Mouse (Mus musculus): ENCODE data around the gene Fam168a. TPM values are rescaled to one million over a fixed set of nuclear protein-coding genes. Genes with fewer than 3 reads are reported as not detected.

Gene Fam168a
- total and polyA plus RNA-seq, 2 experiments from 2014 or later = 106 to 163 TPM

GRCm38 (mm10) chr7:100873197-100873596 lies 166.8 kb downstream of the Fam168a start:
- WGBS = 94% methylated on average over 13 of the region's 13 CpGs
- no peak overlapping the region for H3K9ac ChIP-seq (replicated peaks; ENCODE audit: low read length, poor library complexity, severe bottlenecking)
- DNase-seq (ENCODE audit: low spot score) (no peak), ATAC-seq (ENCODE audit: low FRiP score) (no peak)
- no peaks in the 10 kb centered on the region for H3K9me3 ChIP-seq (ENCODE audit: low read length)
- H3K4me1 ChIP-seq (ENCODE audit: insufficient read depth, low read length) = no peaks in the 10 kb centered on the region
- TF ChIP-seq CTCF (IDR thresholded peaks at IDR 0.05) = no peak
- H3K27me3 ChIP-seq (ENCODE audit: insufficient read depth, low read length) = no peaks in the 10 kb centered on the region
- no peak overlapping the region for H3K27ac ChIP-seq (ENCODE audit: low read depth, low read length)
- H3K4me2 ChIP-seq (ENCODE audit: low read depth, low read length, poor library complexity, severe bottlenecking) = no peak overlapping the region
- peaks cover 36% of the 10 kb centered on the region for H3K36me3 ChIP-seq (ENCODE audit: insufficient read depth, low read length)
- H3K4me3 ChIP-seq (ENCODE audit: low read depth, low read length) = no peak overlapping the region

GRCm38 (mm10) chr7:100875822-100876221 lies 169.4 kb downstream of the Fam168a start:
- no peak overlapping the region for H3K4me3 ChIP-seq (ENCODE audit: low read depth, low read length)
- peaks cover 59% of the 10 kb centered on the region for H3K36me3 ChIP-seq (ENCODE audit: insufficient read depth, low read length)
- 45% methylated on average over 1 of the region's 1 CpGs for WGBS
- H3K27ac ChIP-seq (ENCODE audit: low read depth, low read length) = no peak overlapping the region
- no peak overlapping the region for H3K4me2 ChIP-seq (ENCODE audit: low read depth, low read length, poor library complexity, severe bottlenecking)
- TF ChIP-seq CTCF (IDR thresholded peaks at IDR 0.05) = no peak
- H3K27me3 ChIP-seq (ENCODE audit: insufficient read depth, low read length) = no peaks in the 10 kb centered on the region
- ATAC-seq (ENCODE audit: low FRiP score) = no peak
- no peaks in the 10 kb centered on the region for H3K9me3 ChIP-seq (ENCODE audit: low read length)
- H3K9ac ChIP-seq (replicated peaks; ENCODE audit: low read length, poor library complexity, severe bottlenecking) = no peak overlapping the region
- DNase-seq (ENCODE audit: low spot score) = no peak
- H3K4me1 ChIP-seq (ENCODE audit: insufficient read depth, low read length) = no peaks in the 10 kb centered on the region

DNA sequence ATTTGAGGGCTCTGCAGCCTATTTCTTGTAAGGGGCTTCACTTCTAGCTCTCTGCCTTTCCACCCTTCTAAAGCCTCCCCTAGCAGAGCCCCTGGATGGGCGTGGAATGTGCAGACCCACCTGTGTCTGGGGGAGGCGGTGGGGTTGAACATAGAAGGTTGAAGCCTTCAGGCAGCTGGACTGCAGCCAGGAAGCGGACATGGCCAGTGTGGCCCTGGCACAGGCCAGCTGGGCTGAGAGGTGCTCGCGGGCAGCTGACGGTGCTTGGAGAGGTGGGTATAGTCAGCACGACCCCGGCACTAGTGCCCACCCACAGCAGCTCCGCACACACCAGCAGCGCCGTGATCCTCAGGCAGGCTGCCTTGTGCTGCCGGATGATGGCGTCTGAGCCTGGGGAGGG lies 169.9 kb downstream of the Fam168a start:
- DNase-seq (ENCODE audit: low spot score) = no peak
- no peak overlapping the region for H3K4me2 ChIP-seq (ENCODE audit: low read depth, low read length, poor library complexity, severe bottlenecking)
- no peaks in the 10 kb centered on the region for H3K27me3 ChIP-seq (ENCODE audit: insufficient read depth, low read length)
- H3K36me3 ChIP-seq (ENCODE audit: insufficient read depth, low read length) = peaks cover 63% of the 10 kb centered on the region
- WGBS = 88% methylated on average over 13 of the region's 13 CpGs
- no peaks in the 10 kb centered on the region for H3K9me3 ChIP-seq (ENCODE audit: low read length)
- no peak overlapping the region for H3K4me3 ChIP-seq (ENCODE audit: low read depth, low read length)
- ATAC-seq (ENCODE audit: low FRiP score) = no peak
- no peak for TF ChIP-seq CTCF (IDR thresholded peaks at IDR 0.05)
- no peak overlapping the region for H3K9ac ChIP-seq (replicated peaks; ENCODE audit: low read length, poor library complexity, severe bottlenecking)
- no peaks in the 10 kb centered on the region for H3K4me1 ChIP-seq (ENCODE audit: insufficient read depth, low read length)
- no peak overlapping the region for H3K27ac ChIP-seq (ENCODE audit: low read depth, low read length)

DNA sequence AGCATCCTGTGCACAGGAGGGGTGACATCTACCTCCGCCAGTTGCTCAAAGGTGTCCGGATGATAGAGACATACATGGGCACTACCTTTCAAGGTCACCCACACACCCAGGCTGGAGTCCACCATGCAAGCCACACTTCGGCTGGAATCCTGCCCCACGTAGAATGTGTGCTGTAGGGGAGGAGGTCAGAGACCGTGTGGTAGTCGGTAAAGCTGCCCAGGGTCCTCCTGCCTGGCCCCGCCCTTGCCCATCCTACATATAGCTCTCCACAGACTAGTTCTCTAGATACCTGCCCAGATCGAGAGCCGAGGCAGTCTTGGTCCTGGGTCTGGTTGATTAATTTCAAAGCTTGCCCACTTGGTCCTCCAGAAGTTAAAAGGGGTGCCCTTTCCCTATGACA lies 170.3 kb downstream of the Fam168a start:
- Histone ChIP-seq H3K9me3 (ENCODE audit: low read length) (no peaks in the 10 kb centered on the region), H3K27ac (ENCODE audit: low read depth, low read length) (no peak overlapping the region), H3K4me3 (ENCODE audit: low read depth, low read length) (no peak overlapping the region), H3K4me1 (ENCODE audit: insufficient read depth, low read length) (no peaks in the 10 kb centered on the region), H3K27me3 (ENCODE audit: insufficient read depth, low read length) (no peaks in the 10 kb centered on the region), H3K36me3 (ENCODE audit: insufficient read depth, low read length) (peaks cover 67% of the 10 kb centered on the region), H3K4me2 (ENCODE audit: low read depth, low read length, poor library complexity, severe bottlenecking) (no peak overlapping the region), H3K9ac (replicated peaks; ENCODE audit: low read length, poor library complexity, severe bottlenecking) (no peak overlapping the region)
- no peak for TF ChIP-seq CTCF (IDR thresholded peaks at IDR 0.05)
- 95% methylated on average over 9 of the region's 9 CpGs for WGBS
- ATAC-seq (ENCODE audit: low FRiP score) = no peak
- DNase-seq (ENCODE audit: low spot score) = no peak

- ATAC-seq (ENCODE audit: low FRiP score) (no peak), DNase-seq (ENCODE audit: low spot score) (peak; percentile 59)
- Histone ChIP-seq H3K4me2 (ENCODE audit: low read depth, low read length, poor library complexity, severe bottlenecking) (no peak overlapping the region), H3K36me3 (ENCODE audit: insufficient read depth, low read length) (peaks cover 77% of the 10 kb centered on the region), H3K4me3 (ENCODE audit: low read depth, low read length) (no peak overlapping the region), H3K9me3 (ENCODE audit: low read length) (no peaks in the 10 kb centered on the region), H3K27me3 (ENCODE audit: insufficient read depth, low read length) (no peaks in the 10 kb centered on the region), H3K9ac (replicated peaks; ENCODE audit: low read length, poor library complexity, severe bottlenecking) (no peak overlapping the region), H3K27ac (ENCODE audit: low read depth, low read length) (no peak overlapping the region), H3K4me1 (ENCODE audit: insufficient read depth, low read length) (no peaks in the 10 kb centered on the region)
- peak; percentile 65 for TF ChIP-seq CTCF (IDR thresholded peaks at IDR 0.05)
- 23% methylated on average over 20 of the region's 20 CpGs for WGBS
These were observed 173.2 kb downstream of the Fam168a start for GRCm38 (mm10) chr7:100879595-100879994.

GRCm38 (mm10) chr7:100881531-100881930 lies 175.1 kb downstream of the Fam168a start:
- DNase-seq (ENCODE audit: low spot score) = no peak
- peaks cover 74% of the 10 kb centered on the region for H3K36me3 ChIP-seq (ENCODE audit: insufficient read depth, low read length)
- ATAC-seq (ENCODE audit: low FRiP score) = no peak
- H3K27me3 ChIP-seq (ENCODE audit: insufficient read depth, low read length) = no peaks in the 10 kb centered on the region
- H3K4me1 ChIP-seq (ENCODE audit: insufficient read depth, low read length) = no peaks in the 10 kb centered on the region
- 92% methylated on average over 9 of the region's 9 CpGs for WGBS
- H3K9me3 ChIP-seq (ENCODE audit: low read length) = no peaks in the 10 kb centered on the region
- H3K4me3 ChIP-seq (ENCODE audit: low read depth, low read length) = no peak overlapping the region
- no peak overlapping the region for H3K4me2 ChIP-seq (ENCODE audit: low read depth, low read length, poor library complexity, severe bottlenecking)
- H3K27ac ChIP-seq (ENCODE audit: low read depth, low read length) = no peak overlapping the region
- H3K9ac ChIP-seq (replicated peaks; ENCODE audit: low read length, poor library complexity, severe bottlenecking) = no peak overlapping the region
- no peak for TF ChIP-seq CTCF (IDR thresholded peaks at IDR 0.05)

Data from midbrain, postnatal 0 days (tissue).